Mouse (Mus musculus): ENCODE results near the gene Gm20696. TPM values are rescaled to one million over a fixed set of nuclear protein-coding genes. Genes with fewer than 3 reads are reported as not detected.
A peak's percentile ranks its signal among the peaks of the same experiment; 100 is the strongest.

Gm20696 gene
- polyA plus RNA-seq, 1 experiment: 1.7 TPM

DNA sequence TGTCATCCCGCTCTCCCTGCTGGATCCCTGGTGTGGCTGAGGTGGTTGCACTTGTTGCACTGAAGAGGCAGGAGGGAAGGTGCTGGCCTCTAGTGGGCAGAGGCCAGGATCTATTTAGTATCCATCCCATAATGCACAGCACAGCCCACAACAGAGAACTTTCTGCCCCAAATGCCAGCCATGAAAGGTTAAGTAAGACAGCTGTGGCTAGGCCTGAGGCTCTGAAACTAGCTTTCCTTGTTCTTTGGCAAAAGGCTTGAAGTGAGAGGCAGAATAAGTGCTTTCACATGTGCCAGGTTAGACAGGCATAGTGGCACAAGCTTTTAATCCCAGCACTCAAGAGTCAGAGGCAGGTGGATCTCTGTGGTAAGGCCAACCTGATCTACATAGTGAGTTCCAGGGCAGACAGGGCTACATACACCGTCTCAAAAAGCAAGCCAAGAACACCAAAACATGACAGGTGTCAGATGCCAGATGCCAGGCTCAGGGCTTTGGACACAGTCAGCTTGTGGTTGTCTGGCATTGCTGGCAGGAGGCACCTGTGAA lies 281.5 kb downstream of the Gm20696 start:
- no peak overlapping the region for H3K4me3 ChIP-seq (ENCODE audit: extremely low read depth, insufficient read depth, insufficient read length)
- 56% methylated on average over 2 of the region's 2 CpGs for WGBS
- H3K36me3 ChIP-seq (ENCODE audit: control insufficient read depth, insufficient read depth, low read length): no peaks in the 10 kb centered on the region
- H3K27ac ChIP-seq (ENCODE audit: insufficient read depth, low read length): peak overlapping the region; percentile 57
- H3K27me3 ChIP-seq (ENCODE audit: control insufficient read depth, insufficient read depth, low read length): no peaks in the 10 kb centered on the region
- H3K4me1 ChIP-seq (ENCODE audit: control insufficient read depth, insufficient read depth, insufficient read length): peaks cover 31% of the 10 kb centered on the region
- DNase-seq (ENCODE audit: low read depth in 1 of 2, low spot score in 2 of 2): peak in 1 of 2 experiments; percentile 54
- peak; percentile 53; the same call in 1 of the 2 replicates for TF ChIP-seq CTCF (IDR thresholded peaks at IDR 0.05; ENCODE audit: extremely low read depth, insufficient read depth, insufficient read length, insufficient replicate concordance)
- TF ChIP-seq POLR2A (IDR thresholded peaks at IDR 0.05; ENCODE audit: low read depth, low read length): no peak

DNA sequence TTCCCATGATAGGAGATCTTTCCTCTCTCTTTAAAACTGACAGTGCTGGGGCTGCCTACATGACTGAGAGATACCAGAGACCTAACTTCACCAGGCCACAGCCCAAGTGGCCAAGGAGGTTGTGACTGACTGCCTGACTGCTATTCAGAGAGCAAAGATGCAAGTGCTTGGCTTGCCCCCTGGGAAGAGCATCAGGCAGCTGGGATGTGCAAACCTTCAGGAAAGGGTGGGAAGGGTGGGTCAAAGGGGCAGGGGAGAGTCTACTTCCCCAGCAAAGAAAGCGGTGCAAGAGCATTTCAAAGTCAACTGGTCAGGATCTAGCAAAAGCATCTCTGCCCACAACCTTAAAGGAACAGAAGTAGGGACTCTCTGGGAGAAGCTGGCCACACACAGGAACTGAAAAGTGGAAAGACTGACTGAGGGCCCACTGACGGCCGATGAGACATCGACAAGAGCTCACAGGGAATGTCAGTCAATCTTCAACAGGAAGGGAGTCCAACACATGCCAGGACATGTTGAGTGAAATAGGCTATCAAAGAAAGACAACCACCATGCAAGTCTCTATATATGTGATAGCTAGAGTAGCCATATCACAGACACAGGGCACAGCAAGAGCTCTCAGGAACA lies 282.6 kb downstream of the Gm20696 start:
- WGBS: 63% methylated on average over 4 of the region's 4 CpGs

DNA sequence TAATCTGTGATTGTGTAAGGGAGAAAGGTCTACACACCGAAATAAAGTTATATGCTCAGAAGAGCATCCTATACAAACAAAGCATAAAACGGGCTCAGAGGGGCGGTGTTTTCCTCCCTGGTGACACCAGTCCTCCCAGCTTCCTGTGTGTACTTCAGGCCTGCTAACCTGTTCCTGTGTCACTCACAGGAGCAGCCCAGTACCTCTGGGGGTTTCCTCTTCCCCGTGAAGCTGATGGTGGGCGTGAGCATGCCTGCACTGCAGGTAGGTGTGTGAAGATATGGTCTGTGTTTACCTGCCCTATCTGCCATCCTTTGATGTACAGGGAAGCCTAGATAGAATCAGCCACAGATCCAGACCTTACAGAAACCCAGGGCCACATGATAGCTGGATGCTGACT lies 286.5 kb downstream of the Gm20696 start:
- TF ChIP-seq CTCF (IDR thresholded peaks at IDR 0.05; ENCODE audit: extremely low read depth, insufficient read depth, insufficient read length, insufficient replicate concordance) (no peak), POLR2A (IDR thresholded peaks at IDR 0.05; ENCODE audit: low read depth, low read length) (no peak)
- no peak overlapping the region for H3K4me3 ChIP-seq (ENCODE audit: extremely low read depth, insufficient read depth, insufficient read length)
- H3K27ac ChIP-seq (ENCODE audit: insufficient read depth, low read length): peak overlapping the region; percentile 77
- 31% methylated on average over 5 of the region's 5 CpGs for WGBS
- H3K36me3 ChIP-seq (ENCODE audit: control insufficient read depth, insufficient read depth, low read length): no peaks in the 10 kb centered on the region
- no peaks in the 10 kb centered on the region for H3K27me3 ChIP-seq (ENCODE audit: control insufficient read depth, insufficient read depth, low read length)
- DNase-seq (ENCODE audit: low read depth in 1 of 2, low spot score in 2 of 2): peak in 1 of 2 experiments; percentile 37
- peaks cover 32% of the 10 kb centered on the region for H3K4me1 ChIP-seq (ENCODE audit: control insufficient read depth, insufficient read depth, insufficient read length)

More for the DNA sequence above, 282.6 kb downstream of the Gm20696 start:
- TF ChIP-seq CTCF (IDR thresholded peaks at IDR 0.05; ENCODE audit: extremely low read depth, insufficient read depth, insufficient read length, insufficient replicate concordance): no peak
- Histone ChIP-seq H3K4me3 (ENCODE audit: extremely low read depth, insufficient read depth, insufficient read length) (no peak overlapping the region), H3K27ac (ENCODE audit: insufficient read depth, low read length) (no peak overlapping the region), H3K36me3 (ENCODE audit: control insufficient read depth, insufficient read depth, low read length) (no peaks in the 10 kb centered on the region), H3K4me1 (ENCODE audit: control insufficient read depth, insufficient read depth, insufficient read length) (peaks cover 30% of the 10 kb centered on the region), H3K27me3 (ENCODE audit: control insufficient read depth, insufficient read depth, low read length) (no peaks in the 10 kb centered on the region)
- no peak for DNase-seq (ENCODE audit: low read depth in 1 of 2, low spot score in 2 of 2)

DNA sequence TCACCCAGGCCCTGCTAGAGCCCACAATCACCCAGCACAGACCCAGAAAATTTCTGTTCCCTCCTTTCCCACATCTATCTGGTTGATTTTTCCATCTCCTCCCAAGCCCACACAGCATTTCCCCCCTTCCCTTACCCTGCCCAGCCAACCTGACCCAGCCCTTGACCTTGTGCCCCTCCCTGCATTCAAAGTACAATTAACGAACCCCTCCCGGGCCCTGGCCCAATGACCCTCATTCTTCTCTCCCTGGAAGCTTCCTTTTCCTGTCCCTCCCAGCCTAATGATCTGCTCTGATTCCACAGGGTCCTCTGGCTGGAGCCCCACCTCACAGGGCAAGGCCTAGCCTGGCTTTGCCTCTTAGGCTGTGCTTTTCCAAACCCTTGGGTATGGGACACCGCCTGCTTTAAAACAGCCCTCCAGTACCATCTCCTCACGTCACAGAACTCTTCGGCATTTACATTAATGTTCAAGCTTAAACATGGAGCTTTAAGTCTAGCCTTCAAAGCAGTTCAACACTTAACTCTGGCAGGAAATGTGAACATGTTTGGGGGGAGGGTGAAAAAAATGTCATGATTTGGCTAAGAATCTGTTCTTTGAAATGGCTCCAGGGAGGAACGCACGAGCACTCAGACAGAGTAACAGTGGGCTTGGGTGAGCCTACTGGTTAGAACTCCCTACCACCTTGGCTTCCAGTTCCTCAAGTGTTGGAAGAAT lies 287.4 kb downstream of the Gm20696 start:
- Histone ChIP-seq H3K27ac (ENCODE audit: insufficient read depth, low read length) (peak overlapping the region; percentile 77), H3K36me3 (ENCODE audit: control insufficient read depth, insufficient read depth, low read length) (no peaks in the 10 kb centered on the region), H3K4me1 (ENCODE audit: control insufficient read depth, insufficient read depth, insufficient read length) (peaks cover 34% of the 10 kb centered on the region), H3K27me3 (ENCODE audit: control insufficient read depth, insufficient read depth, low read length) (no peaks in the 10 kb centered on the region), H3K4me3 (ENCODE audit: extremely low read depth, insufficient read depth, insufficient read length) (no peak overlapping the region)
- whole genome bisulfite sequencing: 77% methylated on average over 7 of the region's 7 CpGs
- DNase-seq (ENCODE audit: low read depth in 1 of 2, low spot score in 2 of 2): no peak
- TF ChIP-seq CTCF (IDR thresholded peaks at IDR 0.05; ENCODE audit: extremely low read depth, insufficient read depth, insufficient read length, insufficient replicate concordance) (no peak), POLR2A (IDR thresholded peaks at IDR 0.05; ENCODE audit: low read depth, low read length) (no peak)

DNA sequence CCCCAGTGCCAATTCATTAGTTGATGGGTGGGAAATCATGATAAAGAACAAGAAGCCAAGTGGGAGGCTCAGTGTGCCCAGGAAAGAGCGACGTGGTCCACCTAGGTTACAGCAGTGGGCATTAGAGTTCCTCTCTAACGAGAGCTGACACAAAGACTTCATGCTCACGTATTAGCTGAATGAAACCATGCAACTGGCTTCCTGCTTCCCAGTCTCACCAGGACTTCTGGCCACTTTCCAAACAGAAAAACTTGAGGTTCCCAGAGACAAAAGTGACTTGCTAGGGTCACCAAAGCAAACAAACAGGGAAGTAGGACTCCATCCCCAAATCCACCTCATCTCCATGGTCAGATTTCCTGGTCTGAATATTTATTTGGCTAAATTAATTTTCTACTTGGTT lies 288.9 kb downstream of the Gm20696 start:
- H3K4me1 ChIP-seq (ENCODE audit: control insufficient read depth, insufficient read depth, insufficient read length): peaks cover 36% of the 10 kb centered on the region
- no peak overlapping the region; the same call in 1 of the 2 replicates for H3K27ac ChIP-seq (ENCODE audit: insufficient read depth, low read length)
- TF ChIP-seq CTCF (IDR thresholded peaks at IDR 0.05; ENCODE audit: extremely low read depth, insufficient read depth, insufficient read length, insufficient replicate concordance): no peak
- no peak for TF ChIP-seq POLR2A (IDR thresholded peaks at IDR 0.05; ENCODE audit: low read depth, low read length)
- no peaks in the 10 kb centered on the region for H3K27me3 ChIP-seq (ENCODE audit: control insufficient read depth, insufficient read depth, low read length)
- H3K4me3 ChIP-seq (ENCODE audit: extremely low read depth, insufficient read depth, insufficient read length): no peak overlapping the region
- no peaks in the 10 kb centered on the region for H3K36me3 ChIP-seq (ENCODE audit: control insufficient read depth, insufficient read depth, low read length)
- no peak for DNase-seq (ENCODE audit: low read depth in 1 of 2, low spot score in 2 of 2)
- WGBS: 69% methylated on average over 4 of the region's 4 CpGs

DNA sequence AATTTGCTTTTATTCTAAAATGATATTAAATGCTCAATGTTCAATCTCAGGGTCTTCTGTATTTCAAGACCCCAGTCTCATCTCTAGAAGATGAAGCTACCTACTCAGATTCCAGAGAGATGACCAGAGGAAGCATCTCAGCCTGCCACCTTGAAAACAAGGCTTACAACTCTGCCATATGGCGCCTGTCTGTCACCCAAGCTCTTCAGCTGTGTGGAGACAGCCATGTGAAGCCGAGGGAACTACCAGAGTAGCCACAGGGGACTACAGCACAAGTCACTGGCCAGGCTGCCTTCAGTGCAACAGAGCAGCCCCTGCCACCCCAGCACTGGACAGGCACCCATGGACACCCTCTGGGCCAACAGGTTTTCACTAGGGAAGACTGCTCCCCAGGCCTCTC lies 289.5 kb downstream of the Gm20696 start:
- TF ChIP-seq POLR2A (IDR thresholded peaks at IDR 0.05; ENCODE audit: low read depth, low read length) (no peak), CTCF (IDR thresholded peaks at IDR 0.05; ENCODE audit: extremely low read depth, insufficient read depth, insufficient read length, insufficient replicate concordance) (no peak)
- 48% methylated on average over 2 of the region's 2 CpGs for WGBS
- H3K27ac ChIP-seq (ENCODE audit: insufficient read depth, low read length): peak overlapping the region; percentile 36
- H3K4me3 ChIP-seq (ENCODE audit: extremely low read depth, insufficient read depth, insufficient read length): no peak overlapping the region
- no peaks in the 10 kb centered on the region for H3K27me3 ChIP-seq (ENCODE audit: control insufficient read depth, insufficient read depth, low read length)
- no peak for DNase-seq (ENCODE audit: low read depth in 1 of 2, low spot score in 2 of 2)
- H3K36me3 ChIP-seq (ENCODE audit: control insufficient read depth, insufficient read depth, low read length): no peaks in the 10 kb centered on the region
- H3K4me1 ChIP-seq (ENCODE audit: control insufficient read depth, insufficient read depth, insufficient read length): peaks cover 36% of the 10 kb centered on the region
